Mouse (Mus musculus): Measurements from ENCODE around the gene Cdkn1c. TPM values are rescaled to one million over a fixed set of nuclear protein-coding genes. Genes with fewer than 3 reads are reported as not detected.

Cdkn1c gene
- total RNA-seq, 4 experiments from 2014 or later, result 211 to 1,262 (median 590) TPM

- DNase-seq, result peak; percentile 20
These were observed 27.5 kb downstream of the Cdkn1c start for GRCm38 (mm10) chr7:143433331-143433730.

- no peak for DNase-seq
These were observed 28.2 kb downstream of the Cdkn1c start for GRCm38 (mm10) chr7:143432631-143433030.

- DNase-seq, result no peak
These were observed 31.9 kb downstream of the Cdkn1c start for GRCm38 (mm10) chr7:143428814-143429499.

GRCm38 (mm10) chr7:143428142-143428813 lies 32.6 kb downstream of the Cdkn1c start:
- no peak for DNase-seq

- DNase-seq, result no peak
These were observed 41.2 kb downstream of the Cdkn1c start for GRCm38 (mm10) chr7:143419585-143420160.

GRCm38 (mm10) chr7:143417875-143418274 lies 43.0 kb downstream of the Cdkn1c start:
- no peak for DNase-seq

- no peak for DNase-seq
These were observed 44.4 kb downstream of the Cdkn1c start for GRCm38 (mm10) chr7:143416406-143416805.

- DNase-seq, result no peak
These were observed 45.8 kb downstream of the Cdkn1c start for GRCm38 (mm10) chr7:143415070-143415469.

GRCm38 (mm10) chr7:143412606-143413005 lies 48.2 kb downstream of the Cdkn1c start:
- DNase-seq, result no peak

GRCm38 (mm10) chr7:143408615-143409021 lies 52.2 kb downstream of the Cdkn1c start:
- DNase-seq, result no peak

Other genes starting within 250 kb of the Cdkn1c start
- 1 to 10 TPM; 2.7 to 5.5 (median 3.6) TPM for gene Slc22a18, start 12.7 kb upstream of the Cdkn1c start, total RNA-seq (2022)
- gene Phlda2, start 42.1 kb upstream of the Cdkn1c start, total RNA-seq (2022), result 1 to 10 TPM in 2 of 4 experiments, under 1 TPM in 2; 0.49 to 5.2 (median 2.2) TPM
- gene Nap1l4, start 88.1 kb upstream of the Cdkn1c start, total RNA-seq (2022), result 100 to 1,000 TPM; 132 to 141 (median 135) TPM
- gene Cars, start 139.0 kb upstream of the Cdkn1c start, total RNA-seq (2022), result 10 to 100 TPM; 42.6 to 63.9 (median 48.2) TPM
- gene Tnfrsf26, start 167.7 kb upstream of the Cdkn1c start, total RNA-seq (2022), result 1 to 10 TPM in 3 of 4 experiments, under 1 TPM in 1; 0.77 to 1.5 (median 1.4) TPM
- gene Tnfrsf22, start 188.6 kb upstream of the Cdkn1c start, total RNA-seq (2022), result 1 to 10 TPM; 4.2 to 8.6 (median 5.5) TPM
- gene Tnfrsf23, start 224.8 kb upstream of the Cdkn1c start, total RNA-seq (2022), result 1 to 10 TPM; 3.0 to 4.8 (median 3.4) TPM

Measured in adrenal gland, adult 8-10 months (tissue).